Mouse (Mus musculus) midbrain, embryonic 15.5 days (tissue): ENCODE data around the gene Gnptab. TPM values are rescaled to one million over a fixed set of nuclear protein-coding genes. Genes with fewer than 3 reads are reported as not detected.

Experiments used
- ATAC-seq: fragments of 200-750 bp; cut with Nextera tagmentation; replicated peaks from 2 replicates; pipeline ENCODE4 v1.8.0; 2017; ENCODE audit warnings: moderate TSS enrichment
- H3K27ac ChIP-seq: fragments of 300-500 bp; sonication (generic); 2 replicates; pipeline ENCODE4 v1.5.1; 2015; ENCODE audit warnings: mild to moderate bottlenecking, inconsistent platforms
- H3K27me3 ChIP-seq: fragments of 300-500 bp; sonication (generic); replicated peaks from 2 replicates; pipeline ENCODE4 v1.6.1; 2015; ENCODE audit warnings: inconsistent platforms
- H3K36me3 ChIP-seq: fragments of 300-500 bp; sonication (generic); replicated peaks from 2 replicates; pipeline ENCODE4 v1.6.1; 2015; ENCODE audit warnings: inconsistent platforms
- H3K4me1 ChIP-seq: fragments of 300-500 bp; sonication (generic); 2 replicates; pipeline ENCODE4 v1.6.1; 2015; ENCODE audit warnings: inconsistent platforms
- H3K4me2 ChIP-seq: fragments of 300-500 bp; sonication (generic); 2 replicates; pipeline ENCODE4 v1.6.1; 2015; ENCODE audit warnings: inconsistent platforms, mild to moderate bottlenecking, moderate library complexity
- H3K4me3 ChIP-seq: fragments of 300-500 bp; sonication (generic); 2 replicates; pipeline ENCODE4 v1.5.1; 2015; ENCODE audit warnings: mild to moderate bottlenecking, inconsistent platforms
- H3K9ac ChIP-seq: fragments of 300-500 bp; sonication (generic); 2 replicates; pipeline ENCODE4 v1.6.1; 2015; ENCODE audit warnings: mild to moderate bottlenecking, inconsistent platforms
- H3K9me3 ChIP-seq: fragments of 300-500 bp; sonication (generic); 2 replicates; pipeline ENCODE4 v1.6.1; 2016; ENCODE audit warnings: inconsistent platforms
- WGBS: fragments of 180-500 bp; shearing (Covaris S2); methylation state at CpG from one replicate; pipeline ENCODE4 v1.1.7; 2015; ENCODE audit warnings: mixed read lengths; 5-methylcytosine and 5-hydroxymethylcytosine counted together
- polyA plus RNA-seq: library from polyadenylated mRNA; unstranded; fragments of >200 nt; fragmentation: Nextera tagmentation; extraction: Ambion mirVana; gene quantifications from 2 replicates; pipeline ENCODE4 v1.2.1, GENCODE M21; 2015

Gene Gnptab
- polyA plus RNA-seq, 1 experiment from 2014 or later, result 24.1 TPM

DNA sequence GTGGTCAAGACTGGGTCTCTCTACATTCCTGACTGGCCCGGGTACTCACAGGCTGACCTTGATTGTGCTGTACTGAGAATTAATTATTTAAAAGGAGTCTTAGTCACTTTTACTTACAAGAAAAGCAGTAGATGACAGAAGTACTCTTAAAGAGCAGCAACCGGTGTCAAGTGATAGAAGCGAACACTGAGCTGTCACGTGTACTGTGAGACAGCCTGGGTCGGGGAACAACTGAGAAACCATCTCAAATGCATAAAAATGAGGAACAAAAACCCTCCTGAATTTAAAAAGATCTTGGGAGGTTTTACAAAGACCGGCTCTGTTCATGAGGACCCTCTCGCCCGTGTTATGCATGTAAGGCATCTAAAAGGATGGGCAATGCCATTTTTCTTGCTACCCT, 113.7 kb downstream of the Gnptab start:
- no peaks in the 10 kb centered on the region for H3K27me3 ChIP-seq
- H3K4me2 ChIP-seq, result no peak overlapping the region
- 56% methylated on average over 8 of the region's 8 CpGs for WGBS
- no peaks in the 10 kb centered on the region for H3K36me3 ChIP-seq
- ATAC-seq, result no peak
- H3K9ac ChIP-seq, result no peak overlapping the region
- no peaks in the 10 kb centered on the region for H3K9me3 ChIP-seq
- H3K27ac ChIP-seq, result no peak overlapping the region
- no peak overlapping the region for H3K4me3 ChIP-seq
- no peaks in the 10 kb centered on the region for H3K4me1 ChIP-seq

- Histone ChIP-seq H3K9ac (no peak overlapping the region), H3K27ac (no peak overlapping the region), H3K9me3 (no peaks in the 10 kb centered on the region), H3K4me1 (no peaks in the 10 kb centered on the region), H3K4me2 (no peak overlapping the region), H3K36me3 (no peaks in the 10 kb centered on the region), H3K27me3 (no peaks in the 10 kb centered on the region), H3K4me3 (no peak overlapping the region)
- WGBS, result 84% methylated on average over 4 of the region's 4 CpGs
- no peak for ATAC-seq
Measured at GRCm38 (mm10) chr10:88494959-88495587, 116.1 kb downstream of the Gnptab start.

Other genes starting within 250 kb of the Gnptab start
- 1.8 and 2.3 TPM in 2 replicates for gene Parpbp, start 232.2 kb upstream of the Gnptab start, polyA plus RNA-seq
- 21.7 and 22.3 TPM in 2 replicates for gene Nup37, start 232.1 kb upstream of the Gnptab start, polyA plus RNA-seq
- gene Washc3, start 178.0 kb upstream of the Gnptab start, polyA plus RNA-seq, result 39.0 and 40.2 TPM in 2 replicates
- 0.46 and 0.55 TPM in 2 replicates for gene Dram1, start 52 bp upstream of the Gnptab start, polyA plus RNA-seq
- gene Sycp3, start 80.4 kb downstream of the Gnptab start, polyA plus RNA-seq, result 0.50 and 0.75 TPM in 2 replicates
- gene Chpt1, start 124.9 kb downstream of the Gnptab start, polyA plus RNA-seq, result 15.1 and 16.2 TPM in 2 replicates
- 2.0 and 2.2 TPM in 2 replicates for gene Mybpc1, start 226.0 kb downstream of the Gnptab start, polyA plus RNA-seq